Mouse (Mus musculus) small intestine, adult 2 months (tissue): ENCODE measurements around the gene Cmtm2b.

Source experiments
- CTCF ChIP-seq: fragments of 200-500 bp; IDR thresholded peaks from 2 replicates; pipeline ENCODE4 v1.5.1; 2012; ENCODE audit warnings: low read depth, mild to moderate bottlenecking, control low read depth, inconsistent platforms, low read length, moderate library complexity, mixed read lengths; ENCODE audit not compliant: insufficient replicate concordance, insufficient read length; ENCODE audit errors: extremely low read depth
- POLR2A ChIP-seq: fragments of 200-500 bp; IDR thresholded peaks from 2 replicates; pipeline ENCODE4 v1.6.1; 2012; ENCODE audit warnings: low read depth, mild to moderate bottlenecking, control low read depth, inconsistent platforms, low read length, moderate library complexity

DNA sequence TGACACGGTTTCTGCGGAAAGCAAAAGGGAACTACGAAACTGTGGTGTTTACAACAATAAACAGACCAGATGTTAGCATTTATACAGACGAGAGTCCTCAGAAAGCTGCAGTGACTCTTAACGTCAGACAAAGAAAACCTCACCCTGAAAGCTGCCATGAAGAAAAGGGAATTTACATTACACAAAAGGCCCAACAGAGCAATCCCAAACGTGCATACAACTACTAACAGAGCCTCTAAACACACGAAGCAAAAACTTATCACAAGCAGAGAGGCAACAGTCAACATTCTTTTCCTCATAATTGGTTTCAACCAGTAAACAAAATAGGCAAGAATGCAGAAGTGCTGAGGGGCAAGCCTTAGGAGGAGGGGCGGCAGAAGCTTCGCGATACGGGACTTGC is 54.6 kb downstream of the Cmtm2b start:
- TF ChIP-seq CTCF (no peak), POLR2A (no peak)
